Mouse (Mus musculus) olfactory bulb, adult 2 months (tissue): ENCODE results near the gene Uck1.

ENCODE experiments used
- CTCF ChIP-seq: fragments of 200-500 bp; IDR thresholded peaks from 2 replicates; pipeline ENCODE4 v1.5.1; 2012; ENCODE audit warnings: low read depth, mild to moderate bottlenecking, low read length, moderate library complexity; ENCODE audit not compliant: insufficient read depth
- POLR2A ChIP-seq: fragments of 200-500 bp; IDR thresholded peaks from 2 replicates; pipeline ENCODE4 v1.6.1; 2012; ENCODE audit warnings: mild to moderate bottlenecking, low read depth, low read length, moderate library complexity; ENCODE audit not compliant: insufficient read depth

- TF ChIP-seq CTCF, result no peak
- no peak for TF ChIP-seq POLR2A
These were observed 19.4 kb downstream of the Uck1 start for GRCm38 (mm10) chr2:32240591-32240990.
